Mouse (Mus musculus) hindbrain, embryonic 14.5 days (tissue): ENCODE data around the gene Idi2. TPM values are rescaled to one million over a fixed set of nuclear protein-coding genes. Genes with fewer than 3 reads are reported as not detected.
"Not testable (repeated sequence)": the region's sequence is repeated elsewhere in the genome, so short reads cannot be mapped to it uniquely, and the experiment has no call there.

Source experiments
- ATAC-seq: fragments of 200-750 bp; cut with Nextera tagmentation; 2 replicates; pipeline ENCODE4 v1.8.0; 2017; ENCODE audit warnings: moderate number of reproducible peaks, mild to moderate bottlenecking, moderate TSS enrichment, moderate library complexity; ENCODE audit not compliant: low FRiP score
- DNase-seq: peaks from one replicate; pipeline ENCODE4 v3.0.0-alpha.2; 2015; ENCODE audit warnings: low spot score
- H3K27ac ChIP-seq: fragments of 300-500 bp; sonication (generic); 2 replicates; pipeline ENCODE4 v1.5.1; 2014; ENCODE audit warnings: mild to moderate bottlenecking, moderate library complexity
- H3K27me3 ChIP-seq: fragments of 300-500 bp; sonication (generic); 2 replicates; pipeline ENCODE4 v1.6.1; 2014; ENCODE audit warnings: mild to moderate bottlenecking, low read length, mixed read lengths; ENCODE audit not compliant: control insufficient read depth, insufficient read depth
- H3K36me3 ChIP-seq: fragments of 300-500 bp; sonication (generic); replicated peaks from 2 replicates; pipeline ENCODE4 v1.6.1; 2014; ENCODE audit not compliant: control insufficient read depth, insufficient read depth
- H3K4me1 ChIP-seq: fragments of 300-500 bp; sonication (generic); replicated peaks from 2 replicates; pipeline ENCODE4 v1.6.1; 2014; ENCODE audit warnings: antibody characterized with exemption, low read length, mixed read lengths; ENCODE audit not compliant: control insufficient read depth, insufficient read depth
- H3K4me2 ChIP-seq: fragments of 300-500 bp; sonication (generic); replicated peaks from 2 replicates; pipeline ENCODE4 v1.6.1; 2014; ENCODE audit warnings: mild to moderate bottlenecking, moderate library complexity
- H3K4me3 ChIP-seq: fragments of 300-500 bp; sonication (generic); replicated peaks from 2 replicates; pipeline ENCODE4 v1.5.1; 2014; ENCODE audit warnings: mild to moderate bottlenecking, low read length
- H3K9ac ChIP-seq: fragments of 300-500 bp; sonication (generic); 2 replicates; pipeline ENCODE4 v1.6.1; 2014
- H3K9me3 ChIP-seq: fragments of 300-500 bp; sonication (generic); 2 replicates; pipeline ENCODE4 v1.6.1; 2016; ENCODE audit warnings: low read length; ENCODE audit not compliant: control insufficient read depth
- WGBS: fragments of 180-500 bp; shearing (Covaris S2); extraction: QIAGEN DNeasy Blood & Tissue Kit; methylation state at CpG from one replicate; pipeline ENCODE4 v1.1.7; 2014; 5-methylcytosine and 5-hydroxymethylcytosine counted together
- polyA plus RNA-seq: library from polyadenylated mRNA; unstranded; fragments of >200 nt; fragmentation: Nextera tagmentation; extraction: Ambion mirVana; gene quantifications from 2 replicates; pipeline ENCODE4 v1.2.1, GENCODE M21; 2014

The Idi2 gene
- polyA plus RNA-seq, 1 experiment from 2014 or later, result not detected

DNA sequence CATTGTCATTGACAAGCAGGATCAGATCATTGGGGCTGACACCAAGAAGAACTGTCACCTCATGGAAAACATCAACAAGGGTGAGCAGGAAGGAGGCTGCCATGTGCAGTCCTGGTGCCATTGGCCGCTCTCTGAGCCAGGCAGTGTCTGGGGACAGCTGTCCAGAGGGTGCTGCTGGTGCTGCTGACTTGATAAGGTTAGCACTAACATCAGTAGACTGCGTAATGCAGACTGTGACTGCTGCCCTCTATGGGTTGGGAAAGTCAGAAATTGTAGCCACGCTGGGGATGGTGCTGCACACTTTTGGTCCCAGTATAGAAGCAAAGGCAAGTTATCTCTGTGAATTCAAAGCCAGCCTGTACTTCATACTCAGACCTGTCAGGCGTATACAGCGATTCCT lies 4.2 kb downstream of the Idi2 start:
- DNase-seq, H3K4me2 ChIP-seq, ATAC-seq, H3K27ac ChIP-seq, H3K9me3 ChIP-seq, H3K4me1 ChIP-seq, H3K36me3 ChIP-seq, H3K9ac ChIP-seq, H3K27me3 ChIP-seq, H3K4me3 ChIP-seq: not testable (repeated sequence)
- no CpG with 5 or more reads among the region's 5 CpGs for WGBS

GRCm38 (mm10) chr13:8959058-8959457 lies 6.4 kb downstream of the Idi2 start:
- not testable (repeated sequence) for H3K4me1 ChIP-seq, DNase-seq, H3K27ac ChIP-seq, H3K27me3 ChIP-seq, H3K4me2 ChIP-seq, ATAC-seq, H3K36me3 ChIP-seq, H3K9me3 ChIP-seq, H3K9ac ChIP-seq, H3K4me3 ChIP-seq
- no CpG with 5 or more reads among the region's 5 CpGs for WGBS

- H3K27me3 ChIP-seq, H3K36me3 ChIP-seq, H3K9me3 ChIP-seq, ATAC-seq, H3K27ac ChIP-seq, H3K9ac ChIP-seq, H3K4me2 ChIP-seq, H3K4me3 ChIP-seq, DNase-seq, H3K4me1 ChIP-seq: not testable (repeated sequence)
- WGBS, result 94% methylated on average over 5 of the region's 6 CpGs
These were observed 6.9 kb downstream of the Idi2 start for GRCm38 (mm10) chr13:8959554-8959953.

- H3K36me3 ChIP-seq, H3K4me1 ChIP-seq, DNase-seq, H3K9ac ChIP-seq, H3K27ac ChIP-seq, ATAC-seq, H3K4me2 ChIP-seq, H3K4me3 ChIP-seq, H3K27me3 ChIP-seq, H3K9me3 ChIP-seq: not testable (repeated sequence)
- 66% methylated on average over 3 of the region's 3 CpGs for WGBS
These were observed 8.6 kb downstream of the Idi2 start for GRCm38 (mm10) chr13:8961128-8961888.

DNA sequence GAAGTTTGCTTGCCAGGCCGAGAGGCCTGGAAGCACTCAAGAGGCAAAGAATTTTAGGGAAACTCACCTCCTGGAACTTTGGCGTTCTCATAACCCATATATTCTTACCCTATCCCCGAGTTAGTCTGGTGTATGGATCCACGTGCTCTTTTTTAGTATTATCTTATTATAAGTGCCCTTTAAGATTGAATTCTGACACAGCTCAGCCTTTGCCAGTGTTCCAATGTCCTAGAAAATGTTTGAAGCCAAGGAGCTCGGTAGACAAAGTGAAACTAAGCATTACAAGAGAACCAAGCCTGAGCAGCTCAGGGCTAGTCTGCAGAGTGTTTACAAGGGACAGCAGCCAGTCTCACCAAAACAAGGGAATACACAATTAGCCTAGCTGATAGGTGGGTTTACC lies 9.6 kb downstream of the Idi2 start:
- not testable (repeated sequence) for H3K9me3 ChIP-seq, H3K4me1 ChIP-seq, H3K27me3 ChIP-seq, H3K27ac ChIP-seq, H3K36me3 ChIP-seq, H3K4me2 ChIP-seq, DNase-seq, H3K9ac ChIP-seq, ATAC-seq, H3K4me3 ChIP-seq
- WGBS, result 35% methylated on average over 5 of the region's 5 CpGs

DNA sequence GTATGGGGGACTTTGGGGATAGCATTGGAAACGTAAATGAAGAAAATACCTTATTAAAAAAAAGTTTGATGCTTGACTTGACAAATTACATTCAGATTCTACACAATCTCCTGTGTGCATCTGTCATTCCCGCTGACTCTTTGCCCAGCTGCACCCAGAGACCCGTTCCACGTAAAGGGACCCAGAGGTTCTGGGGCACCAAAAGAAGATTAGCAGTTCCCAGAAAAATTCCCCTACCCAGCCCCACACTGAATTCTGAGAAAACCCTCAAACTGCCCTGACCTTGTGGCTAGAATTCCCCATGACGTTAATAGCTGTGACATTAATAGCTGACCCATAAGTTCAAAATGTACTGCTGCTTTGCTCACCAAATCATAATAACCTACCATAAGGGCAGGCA lies 12.6 kb downstream of the Idi2 start:
- no peak for ATAC-seq
- peaks cover 22% of the 10 kb centered on the region for H3K36me3 ChIP-seq
- no peaks in the 10 kb centered on the region for H3K9me3 ChIP-seq
- no peaks in the 10 kb centered on the region for H3K4me1 ChIP-seq
- no peaks in the 10 kb centered on the region for H3K27me3 ChIP-seq
- H3K4me3 ChIP-seq, result no peak overlapping the region
- no peak overlapping the region for H3K9ac ChIP-seq
- no peak overlapping the region for H3K4me2 ChIP-seq
- WGBS, result 93% methylated on average over 5 of the region's 5 CpGs
- DNase-seq, result no peak
- no peak overlapping the region for H3K27ac ChIP-seq

GRCm38 (mm10) chr13:8967742-8968141 lies 15.1 kb downstream of the Idi2 start:
- Histone ChIP-seq H3K27ac (no peak overlapping the region), H3K9me3 (no peaks in the 10 kb centered on the region), H3K4me2 (no peak overlapping the region), H3K4me3 (no peak overlapping the region), H3K36me3 (peaks cover 45% of the 10 kb centered on the region), H3K9ac (no peak overlapping the region), H3K27me3 (no peaks in the 10 kb centered on the region), H3K4me1 (no peaks in the 10 kb centered on the region)
- ATAC-seq, result no peak
- peak; percentile 8 for DNase-seq
- WGBS, result 97% methylated on average over 8 of the region's 8 CpGs

- DNase-seq (peak; percentile 13), ATAC-seq (no peak)
- H3K36me3 ChIP-seq, result peaks cover 91% of the 10 kb centered on the region
- no peak overlapping the region for H3K9ac ChIP-seq
- no peak overlapping the region for H3K4me3 ChIP-seq
- H3K27ac ChIP-seq, result no peak overlapping the region
- no peak overlapping the region for H3K4me2 ChIP-seq
- H3K27me3 ChIP-seq, result no peaks in the 10 kb centered on the region
- H3K4me1 ChIP-seq, result no peaks in the 10 kb centered on the region
- H3K9me3 ChIP-seq, result no peaks in the 10 kb centered on the region
These were observed 19.7 kb downstream of the Idi2 start for GRCm38 (mm10) chr13:8972369-8972768.

DNA sequence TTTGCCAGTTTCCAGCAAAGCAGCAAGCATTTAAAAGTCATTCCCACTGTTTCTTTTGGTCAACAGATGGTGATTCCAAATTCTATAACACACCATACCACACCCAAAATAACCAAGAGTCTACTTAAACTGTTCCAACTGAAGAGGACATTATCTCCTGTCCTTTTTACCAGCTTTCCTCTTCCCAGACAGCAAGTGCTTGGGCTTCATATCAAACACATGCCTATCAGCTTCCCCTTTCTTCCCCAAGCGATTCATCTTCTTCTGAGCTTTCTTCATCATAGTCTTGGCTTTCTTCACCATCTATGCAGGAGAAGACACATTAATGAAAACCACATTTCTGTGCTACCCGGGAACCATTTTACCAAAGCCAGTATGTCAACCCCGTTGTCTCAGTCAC lies 20.3 kb downstream of the Idi2 start:
- Histone ChIP-seq H3K27me3 (no peaks in the 10 kb centered on the region), H3K9me3 (no peaks in the 10 kb centered on the region), H3K4me3 (no peak overlapping the region), H3K4me2 (no peak overlapping the region), H3K9ac (no peak overlapping the region), H3K27ac (no peak overlapping the region), H3K36me3 (peaks cover 94% of the 10 kb centered on the region), H3K4me1 (no peaks in the 10 kb centered on the region)
- DNase-seq (peak; percentile 14), ATAC-seq (no peak)
- 99% methylated on average over 3 of the region's 3 CpGs for WGBS

DNA sequence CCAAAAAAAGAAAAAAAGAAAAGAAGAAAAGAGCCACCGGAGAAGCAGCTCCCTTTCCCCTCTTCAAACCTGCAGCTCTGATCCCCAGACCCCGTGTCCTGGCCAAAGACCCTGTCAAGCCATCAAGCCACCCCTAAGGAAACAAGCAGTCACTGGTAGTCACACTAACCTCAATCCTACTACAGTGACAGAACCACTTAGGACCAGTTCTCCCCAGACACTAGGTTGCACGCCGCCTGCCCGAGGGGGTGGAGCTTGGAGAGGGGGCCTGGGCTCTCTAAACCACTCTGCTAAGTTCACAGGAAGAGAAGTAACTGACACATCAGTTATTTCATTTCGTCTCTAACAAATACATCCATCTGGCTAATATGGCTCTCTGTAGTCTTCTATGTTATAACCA lies 39.6 kb downstream of the Idi2 start:
- Histone ChIP-seq H3K4me1 (peaks cover 11% of the 10 kb centered on the region; the same call in 1 of the 2 replicates), H3K36me3 (peaks cover 42% of the 10 kb centered on the region), H3K27me3 (no peaks in the 10 kb centered on the region), H3K4me3 (no peak overlapping the region), H3K9ac (no peak overlapping the region), H3K27ac (no peak overlapping the region), H3K4me2 (no peak overlapping the region), H3K9me3 (no peaks in the 10 kb centered on the region)
- 88% methylated on average over 6 of the region's 6 CpGs for WGBS
- DNase-seq, result no peak
- no peak for ATAC-seq
